Mouse (Mus musculus): Measurements from ENCODE around the gene Rxfp4. TPM values are rescaled to one million over a fixed set of nuclear protein-coding genes. Genes with fewer than 3 reads are reported as not detected.
A peak's percentile ranks its signal among the peaks of the same experiment; 100 is the strongest.

The Rxfp4 gene
- total and polyA plus RNA-seq, 2 experiments from 2014 or later: not detected

DNA sequence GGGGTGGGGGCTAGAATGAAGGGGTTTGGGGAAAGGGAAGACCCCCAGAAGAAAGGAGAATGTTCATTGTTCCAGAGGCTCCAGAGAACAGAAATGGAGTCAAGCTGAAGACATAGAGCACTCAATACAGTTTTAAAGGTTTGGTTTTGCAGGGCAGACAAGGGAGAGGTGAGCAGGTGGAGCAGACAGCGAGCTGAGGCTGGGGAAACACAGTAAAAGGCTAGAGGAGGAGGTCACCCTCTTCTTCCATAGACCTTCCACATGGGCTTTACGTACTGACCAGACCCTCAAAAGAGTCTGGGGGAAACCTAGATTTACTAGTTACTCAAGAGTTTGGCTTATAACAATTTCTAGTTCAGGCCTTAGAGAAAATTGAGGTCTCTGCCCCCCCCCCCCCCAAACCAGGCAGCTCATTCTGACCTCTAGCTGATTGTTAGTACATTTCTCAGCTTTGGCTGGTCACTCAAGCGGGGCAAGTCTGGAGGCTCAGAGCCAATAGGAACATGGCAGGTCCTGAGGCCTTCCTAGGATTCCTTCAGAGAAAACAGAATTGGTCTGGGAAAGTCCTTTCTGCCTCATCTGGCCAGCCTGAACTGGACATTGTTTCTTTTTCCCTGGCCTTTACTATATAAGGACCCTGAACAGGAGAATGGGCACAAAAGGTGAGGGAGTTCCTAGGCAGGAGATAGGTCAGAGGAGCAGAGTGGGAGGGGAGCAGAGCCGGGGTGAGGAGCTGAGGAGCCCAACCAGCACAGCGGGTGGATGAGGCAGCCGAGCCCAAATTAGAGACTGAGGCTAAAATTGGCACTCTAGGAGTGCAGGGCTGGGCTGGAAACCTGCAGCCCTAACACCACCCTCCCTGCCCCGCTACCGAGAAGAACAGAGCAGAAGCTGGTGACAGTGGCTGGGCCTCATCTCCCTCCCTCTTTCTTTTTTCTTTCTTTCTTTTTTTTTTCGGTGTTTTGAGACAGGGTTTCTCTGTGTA, 33.5 kb downstream of the Rxfp4 start:
- H3K27ac ChIP-seq (ENCODE audit: low read depth): peak overlapping the region; percentile 98
- peaks cover 46% of the 10 kb centered on the region for H3K4me1 ChIP-seq (ENCODE audit: control insufficient read depth, insufficient read depth)
- H3K36me3 ChIP-seq (replicated peaks; ENCODE audit: control insufficient read depth, insufficient read depth, low read length): no peaks in the 10 kb centered on the region
- H3K9ac ChIP-seq (replicated peaks; ENCODE audit: low read depth, low read length): no peak overlapping the region
- ATAC-seq (ENCODE audit: insufficient read depth, low read depth) (no peak), DNase-seq (ENCODE audit: low spot score) (peak; percentile 50)
- TF ChIP-seq CTCF (IDR thresholded peaks at IDR 0.05; ENCODE audit: low read depth) (no peak), EP300 (IDR thresholded peaks at IDR 0.05; ENCODE audit: low read depth) (no peak)
- 34% methylated on average over 9 of the region's 9 CpGs for WGBS
- H3K27me3 ChIP-seq (ENCODE audit: control insufficient read depth, insufficient read depth, low read length): no peaks in the 10 kb centered on the region
- H3K9me3 ChIP-seq (replicated peaks; ENCODE audit: control insufficient read depth, low read length): no peaks in the 10 kb centered on the region
- H3K4me2 ChIP-seq (ENCODE audit: low read depth, low read length): peak overlapping the region; percentile 51
- no peak overlapping the region for H3K4me3 ChIP-seq (ENCODE audit: low read depth, low read length)

DNA sequence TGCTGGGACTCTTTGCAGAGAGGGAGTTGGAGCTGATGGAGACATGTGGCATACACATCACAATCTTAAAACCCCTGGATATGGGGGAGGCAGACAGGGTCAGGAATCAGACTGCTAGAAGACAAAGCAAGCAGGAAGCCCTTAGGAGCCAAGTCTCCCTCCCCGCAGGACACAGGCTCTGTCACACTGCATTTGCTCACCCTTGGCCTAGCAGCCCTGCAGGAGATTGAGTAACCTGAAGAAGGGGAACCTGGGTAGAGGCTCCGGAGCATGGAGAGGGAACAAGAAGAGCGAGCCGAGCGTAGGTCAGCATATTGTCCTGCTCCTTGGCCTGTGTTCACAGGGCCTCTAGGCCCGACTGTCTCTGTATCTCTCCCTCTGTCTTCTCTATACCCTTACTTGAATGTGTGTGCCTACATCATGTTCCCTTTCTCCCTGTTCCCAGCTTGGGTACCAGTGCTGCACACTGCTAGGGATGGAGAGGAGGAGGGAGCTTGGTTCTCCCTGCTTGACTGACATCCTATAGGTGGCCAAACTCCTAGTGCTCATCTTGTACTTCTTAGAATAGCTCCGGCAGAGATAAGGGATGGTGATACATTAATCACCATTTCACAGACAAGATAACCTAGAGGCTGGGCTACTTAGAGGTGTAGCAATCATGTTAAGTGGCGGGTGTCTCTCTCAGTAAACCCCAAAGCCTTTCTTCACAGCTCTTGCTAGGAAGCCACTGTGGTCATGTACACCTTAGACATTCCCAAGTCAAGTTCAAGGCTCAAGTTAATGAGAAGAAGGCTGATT, 34.7 kb downstream of the Rxfp4 start:
- H3K9me3 ChIP-seq (replicated peaks; ENCODE audit: control insufficient read depth, low read length): no peaks in the 10 kb centered on the region
- H3K4me3 ChIP-seq (ENCODE audit: low read depth, low read length): peak overlapping the region; percentile 3; the same call in 1 of the 2 replicates
- H3K9ac ChIP-seq (replicated peaks; ENCODE audit: low read depth, low read length): 0 out of 2 replicates have a peak overlapping the region, but pooled peaks have one; percentile 22
- WGBS: 60% methylated on average over 8 of the region's 8 CpGs
- TF ChIP-seq EP300 (IDR thresholded peaks at IDR 0.05; ENCODE audit: low read depth): peak; percentile 70
- TF ChIP-seq CTCF (IDR thresholded peaks at IDR 0.05; ENCODE audit: low read depth): no peak
- H3K4me1 ChIP-seq (ENCODE audit: control insufficient read depth, insufficient read depth): peaks cover 35% of the 10 kb centered on the region
- ATAC-seq (ENCODE audit: insufficient read depth, low read depth): no peak
- peak overlapping the region; percentile 51 for H3K4me2 ChIP-seq (ENCODE audit: low read depth, low read length)
- H3K27me3 ChIP-seq (ENCODE audit: control insufficient read depth, insufficient read depth, low read length): no peaks in the 10 kb centered on the region
- peak overlapping the region; percentile 65 for H3K27ac ChIP-seq (ENCODE audit: low read depth)
- no peaks in the 10 kb centered on the region for H3K36me3 ChIP-seq (replicated peaks; ENCODE audit: control insufficient read depth, insufficient read depth, low read length)
- peak; percentile 41 for DNase-seq (ENCODE audit: low spot score)

DNA sequence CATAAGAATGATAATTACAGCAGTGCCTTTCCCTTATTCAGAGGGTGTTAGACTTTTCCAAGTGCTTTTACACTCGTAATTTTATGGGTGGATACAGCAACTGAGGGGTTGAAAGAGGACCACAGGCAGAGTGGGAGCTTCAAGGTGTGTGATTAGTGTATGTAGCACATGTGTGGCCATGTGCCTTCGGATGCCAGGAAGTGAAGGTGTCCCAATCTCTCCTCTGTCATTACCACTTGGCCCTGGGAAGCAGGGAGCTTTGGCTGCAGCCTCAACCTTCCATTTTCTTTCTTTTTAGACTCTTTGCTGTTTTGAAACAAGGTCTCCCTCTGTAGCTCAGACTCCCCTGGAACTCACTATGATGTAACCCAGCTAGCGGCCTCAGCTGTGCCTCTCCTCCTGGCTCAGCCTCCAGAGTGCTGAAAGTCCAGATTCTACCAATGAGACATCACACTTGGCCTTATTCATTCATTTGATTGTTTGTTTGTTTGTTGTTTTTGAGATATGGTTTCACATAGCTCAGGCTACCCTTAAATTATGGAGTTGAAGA, 35.9 kb downstream of the Rxfp4 start:
- H3K9ac ChIP-seq (replicated peaks; ENCODE audit: low read depth, low read length): peak overlapping the region; percentile 27; the same call in 1 of the 2 replicates
- peak overlapping the region; percentile 26 for H3K4me3 ChIP-seq (ENCODE audit: low read depth, low read length)
- ATAC-seq (ENCODE audit: insufficient read depth, low read depth) (no peak), DNase-seq (ENCODE audit: low spot score) (no peak)
- TF ChIP-seq EP300 (IDR thresholded peaks at IDR 0.05; ENCODE audit: low read depth): no peak
- no peak for TF ChIP-seq CTCF (IDR thresholded peaks at IDR 0.05; ENCODE audit: low read depth)
- WGBS: 67% methylated on average over 3 of the region's 3 CpGs
- H3K4me2 ChIP-seq (ENCODE audit: low read depth, low read length): peak overlapping the region; percentile 51
- H3K27ac ChIP-seq (ENCODE audit: low read depth): peak overlapping the region; percentile 83
- H3K4me1 ChIP-seq (ENCODE audit: control insufficient read depth, insufficient read depth): peaks cover 35% of the 10 kb centered on the region
- no peaks in the 10 kb centered on the region for H3K9me3 ChIP-seq (replicated peaks; ENCODE audit: control insufficient read depth, low read length)
- no peaks in the 10 kb centered on the region for H3K36me3 ChIP-seq (replicated peaks; ENCODE audit: control insufficient read depth, insufficient read depth, low read length)
- no peaks in the 10 kb centered on the region for H3K27me3 ChIP-seq (ENCODE audit: control insufficient read depth, insufficient read depth, low read length)

DNA sequence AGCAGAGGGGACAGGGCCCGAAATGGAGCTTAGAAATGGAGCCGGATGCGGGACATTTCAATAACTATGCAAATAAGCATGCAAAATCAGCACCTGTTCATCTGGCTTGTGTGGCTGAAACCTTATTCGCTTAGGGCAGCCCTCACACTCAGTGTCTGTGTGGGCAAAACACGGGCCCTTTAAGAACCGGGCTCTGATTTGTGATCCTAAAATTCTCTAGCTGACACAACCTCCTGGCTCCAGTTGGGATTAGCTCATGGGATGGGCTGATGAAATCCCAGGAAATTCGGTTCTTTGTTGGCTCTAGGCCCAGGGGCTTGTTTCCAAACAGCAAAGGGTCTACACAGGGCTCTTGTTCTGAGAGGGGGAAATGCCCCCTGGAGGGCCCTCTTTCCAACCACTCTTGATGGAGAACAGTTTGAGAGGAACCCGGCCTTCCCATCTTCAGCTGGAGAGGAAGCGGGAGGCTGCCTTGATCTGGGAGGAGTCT, 37.0 kb downstream of the Rxfp4 start:
- H3K9ac ChIP-seq (replicated peaks; ENCODE audit: low read depth, low read length): peak overlapping the region; percentile 27
- H3K36me3 ChIP-seq (replicated peaks; ENCODE audit: control insufficient read depth, insufficient read depth, low read length): no peaks in the 10 kb centered on the region
- 43% methylated on average over 9 of the region's 9 CpGs for WGBS
- peak overlapping the region; percentile 83 for H3K27ac ChIP-seq (ENCODE audit: low read depth)
- peaks cover 35% of the 10 kb centered on the region for H3K4me1 ChIP-seq (ENCODE audit: control insufficient read depth, insufficient read depth)
- ATAC-seq (ENCODE audit: insufficient read depth, low read depth): peak; percentile 25
- TF ChIP-seq EP300 (IDR thresholded peaks at IDR 0.05; ENCODE audit: low read depth) (no peak), CTCF (IDR thresholded peaks at IDR 0.05; ENCODE audit: low read depth) (no peak)
- peak overlapping the region; percentile 26 for H3K4me3 ChIP-seq (ENCODE audit: low read depth, low read length)
- peak overlapping the region; percentile 51 for H3K4me2 ChIP-seq (ENCODE audit: low read depth, low read length)
- no peaks in the 10 kb centered on the region for H3K9me3 ChIP-seq (replicated peaks; ENCODE audit: control insufficient read depth, low read length)
- H3K27me3 ChIP-seq (ENCODE audit: control insufficient read depth, insufficient read depth, low read length): no peaks in the 10 kb centered on the region
- peak; percentile 59 for DNase-seq (ENCODE audit: low spot score)

DNA sequence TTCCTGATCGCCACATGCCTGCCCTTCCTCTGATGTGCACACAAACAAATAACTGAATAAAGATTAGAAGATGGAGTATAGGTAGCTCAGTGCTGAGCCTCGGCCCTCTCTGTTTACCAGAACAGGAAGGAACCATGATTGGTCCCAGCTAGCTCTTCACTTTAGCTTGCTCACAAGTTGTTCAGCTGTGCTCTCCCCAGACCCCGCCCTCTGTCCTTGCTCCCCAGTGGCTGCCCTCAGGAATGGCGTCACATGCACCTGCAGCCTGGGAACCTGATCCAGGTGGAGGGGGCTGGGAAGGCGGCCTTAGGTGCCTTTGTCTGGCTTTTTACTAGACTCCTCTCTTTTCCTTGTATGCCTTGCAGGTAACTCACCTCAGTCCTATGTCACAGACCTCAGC, 37.8 kb downstream of the Rxfp4 start:
- Histone ChIP-seq H3K36me3 (replicated peaks; ENCODE audit: control insufficient read depth, insufficient read depth, low read length) (no peaks in the 10 kb centered on the region), H3K9ac (replicated peaks; ENCODE audit: low read depth, low read length) (0 out of 2 replicates have a peak overlapping the region, but pooled peaks have one; percentile 8), H3K9me3 (replicated peaks; ENCODE audit: control insufficient read depth, low read length) (no peaks in the 10 kb centered on the region), H3K4me2 (ENCODE audit: low read depth, low read length) (no peak overlapping the region), H3K27me3 (ENCODE audit: control insufficient read depth, insufficient read depth, low read length) (no peaks in the 10 kb centered on the region), H3K4me3 (ENCODE audit: low read depth, low read length) (no peak overlapping the region), H3K27ac (ENCODE audit: low read depth) (peak overlapping the region; percentile 83), H3K4me1 (ENCODE audit: control insufficient read depth, insufficient read depth) (peaks cover 29% of the 10 kb centered on the region)
- TF ChIP-seq EP300 (IDR thresholded peaks at IDR 0.05; ENCODE audit: low read depth) (no peak), CTCF (IDR thresholded peaks at IDR 0.05; ENCODE audit: low read depth) (no peak)
- DNase-seq (ENCODE audit: low spot score): no peak
- ATAC-seq (ENCODE audit: insufficient read depth, low read depth): no peak
- WGBS: 73% methylated on average over 5 of the region's 5 CpGs
